Mouse (Mus musculus) liver, adult 2 months (tissue): Measurements from ENCODE around the gene Ndc1. TPM values are rescaled to one million over a fixed set of nuclear protein-coding genes. Genes with fewer than 3 reads are reported as not detected.
"Not testable (repeated sequence)": the region's sequence is repeated elsewhere in the genome, so short reads cannot be mapped to it uniquely, and the experiment has no call there.

Source experiments
- DNase-seq: peaks from one replicate; pipeline ENCODE4 v3.0.0-alpha.2; 2011; ENCODE audit warnings: low read depth, low spot score; ENCODE audit errors: extremely low read depth
- H3K27ac ChIP-seq: fragments of 200-500 bp; replicated peaks from 2 replicates; pipeline ENCODE4 v1.5.1; 2012; ENCODE audit warnings: low read depth, mild to moderate bottlenecking, control low read depth, inconsistent platforms, low read length; ENCODE audit not compliant: insufficient read depth
- H3K27me3 ChIP-seq: fragments of 200-500 bp; 2 replicates; pipeline ENCODE4 v1.6.1; 2012; ENCODE audit warnings: mild to moderate bottlenecking, moderate library complexity, low read length, inconsistent platforms; ENCODE audit not compliant: control insufficient read depth, insufficient read depth
- H3K36me3 ChIP-seq: fragments of 200-500 bp; 2 replicates; pipeline ENCODE4 v1.6.1; 2012; ENCODE audit warnings: low read length, inconsistent platforms; ENCODE audit not compliant: control insufficient read depth, insufficient read depth
- H3K4me1 ChIP-seq: fragments of 200-500 bp; 2 replicates; pipeline ENCODE4 v1.6.1; 2011; ENCODE audit warnings: low read length; ENCODE audit not compliant: control insufficient read depth, insufficient read depth
- H3K4me3 ChIP-seq: fragments of 200-500 bp; 2 replicates; pipeline ENCODE4 v1.5.1; 2011; ENCODE audit warnings: low read depth, mild to moderate bottlenecking, control low read depth, low read length, moderate library complexity; ENCODE audit not compliant: insufficient read depth
- H3K79me2 ChIP-seq: fragments of 200-500 bp; 2 replicates; pipeline ENCODE4 v1.6.1; 2012; ENCODE audit warnings: inconsistent platforms, mild to moderate bottlenecking, low read length, moderate library complexity; ENCODE audit not compliant: control insufficient read depth, insufficient read depth
- H3K9ac ChIP-seq: fragments of 200-500 bp; 2 replicates; pipeline ENCODE4 v1.6.1; 2012; ENCODE audit warnings: low read depth, mild to moderate bottlenecking, control low read depth, inconsistent platforms, low read length
- CTCF ChIP-seq: fragments of 200-500 bp; IDR thresholded peaks from 2 replicates; pipeline ENCODE4 v1.5.1; 2011; ENCODE audit warnings: low read depth, low read length, control low read depth
- POLR2A ChIP-seq: fragments of 200-500 bp; IDR thresholded peaks from 2 replicates; pipeline ENCODE4 v1.6.1; 2011; ENCODE audit warnings: low read length, control low read depth; ENCODE audit not compliant: insufficient read depth; ENCODE audit errors: extremely low read depth
- WGBS: fragments of 180-500 bp; shearing (Covaris S2); methylation state at CpG from one replicate; pipeline ENCODE4 v1.1.7; 2018; 5-methylcytosine and 5-hydroxymethylcytosine counted together
- polyA plus RNA-seq: library from polyadenylated mRNA; depleted of rRNA; stranded (reverse); fragments of >200 nt; gene quantifications from 2 replicates; pipeline ENCODE4 v1.2.3, GENCODE M21; 2012
- total RNA-seq: library from RNA; depleted of rRNA; stranded (reverse); fragments of >200 nt; gene quantifications from 2 replicates; pipeline ENCODE4 v1.2.3, GENCODE M21; 2014

Ndc1 gene
- total and polyA plus RNA-seq, 2 experiments = 5.3 to 7.0 TPM

DNA sequence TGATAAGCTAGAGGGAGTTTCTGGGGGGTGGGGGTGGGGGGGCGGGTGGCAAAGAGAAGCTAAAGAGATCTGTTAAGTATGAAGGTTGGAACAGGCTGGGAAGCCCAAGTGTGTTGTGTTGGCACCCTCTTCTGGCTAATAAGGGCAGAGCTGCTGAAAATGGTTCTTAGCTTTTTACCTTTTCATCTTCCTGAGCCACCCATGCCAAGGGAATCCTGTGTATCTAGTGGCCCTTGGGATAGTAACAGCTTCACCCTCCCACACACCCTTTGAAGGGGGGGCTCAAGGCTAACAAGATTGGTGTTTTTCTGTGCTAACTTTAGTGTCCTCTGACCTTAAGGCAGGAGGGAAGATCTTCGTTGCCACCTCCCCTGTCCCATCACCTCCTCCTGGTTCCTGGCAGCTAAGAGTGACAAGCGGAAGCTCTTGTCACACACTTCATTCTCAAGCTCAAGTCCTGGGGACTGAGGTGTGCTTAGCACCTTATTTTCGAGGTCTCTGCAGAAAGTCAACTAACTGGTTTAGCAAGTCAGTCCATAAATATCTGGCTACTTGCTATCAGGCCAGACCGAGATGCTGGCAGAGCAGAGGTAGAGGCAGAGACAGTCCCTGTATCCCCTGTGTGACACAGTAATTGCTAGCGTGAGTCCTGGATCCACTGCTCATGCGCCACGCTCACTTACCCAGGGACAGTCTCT lies 18.1 kb upstream of the Ndc1 start:
- Histone ChIP-seq H3K27me3 (no peaks in the 10 kb centered on the region), H3K9ac (no peak overlapping the region), H3K36me3 (peaks cover 12% of the 10 kb centered on the region; the same call in 1 of the 2 replicates), H3K27ac (no peak overlapping the region), H3K79me2 (no peaks in the 10 kb centered on the region), H3K4me1 (peaks cover 4% of the 10 kb centered on the region), H3K4me3 (no peak overlapping the region)
- peak; percentile 29 for DNase-seq
- WGBS = 81% methylated on average over 8 of the region's 8 CpGs
- TF ChIP-seq POLR2A = no peak
- TF ChIP-seq CTCF = peak; percentile 49; the same call in 1 of the 2 replicates

GRCm38 (mm10) chr4:107351368-107351767 lies 16.2 kb upstream of the Ndc1 start:
- peaks cover 7% of the 10 kb centered on the region; the same call in 1 of the 2 replicates for H3K36me3 ChIP-seq
- no peaks in the 10 kb centered on the region for H3K79me2 ChIP-seq
- H3K4me3 ChIP-seq = no peak overlapping the region
- no peaks in the 10 kb centered on the region for H3K27me3 ChIP-seq
- no peak overlapping the region for H3K27ac ChIP-seq
- TF ChIP-seq CTCF = no peak
- TF ChIP-seq POLR2A = no peak
- peaks cover 4% of the 10 kb centered on the region for H3K4me1 ChIP-seq
- no peak for DNase-seq
- no peak overlapping the region for H3K9ac ChIP-seq

GRCm38 (mm10) chr4:107353612-107354011 lies 14.0 kb upstream of the Ndc1 start:
- Histone ChIP-seq H3K9ac (no peak overlapping the region), H3K27me3 (no peaks in the 10 kb centered on the region), H3K79me2 (no peaks in the 10 kb centered on the region), H3K27ac (no peak overlapping the region), H3K4me1 (peaks cover 4% of the 10 kb centered on the region), H3K36me3 (peaks cover 5% of the 10 kb centered on the region; the same call in 1 of the 2 replicates), H3K4me3 (no peak overlapping the region)
- DNase-seq = peak; percentile 90
- TF ChIP-seq POLR2A = no peak
- TF ChIP-seq CTCF = no peak
- WGBS = 30% methylated on average over 3 of the region's 3 CpGs

- no peak overlapping the region for H3K27ac ChIP-seq
- no peaks in the 10 kb centered on the region for H3K27me3 ChIP-seq
- 90% methylated on average over 5 of the region's 5 CpGs for WGBS
- H3K4me3 ChIP-seq = no peak overlapping the region
- DNase-seq = no peak
- TF ChIP-seq CTCF (no peak), POLR2A (no peak)
- peaks cover 4% of the 10 kb centered on the region for H3K4me1 ChIP-seq
- peaks cover 5% of the 10 kb centered on the region; the same call in 1 of the 2 replicates for H3K36me3 ChIP-seq
- no peaks in the 10 kb centered on the region for H3K79me2 ChIP-seq
- H3K9ac ChIP-seq = no peak overlapping the region
Observed at GRCm38 (mm10) chr4:107354126-107354525, 13.5 kb upstream of the Ndc1 start.

- WGBS = 61% methylated on average over 4 of the region's 4 CpGs
Observed at GRCm38 (mm10) chr4:107354543-107354942, 13.0 kb upstream of the Ndc1 start.

GRCm38 (mm10) chr4:107357172-107357571 lies 10.4 kb upstream of the Ndc1 start:
- not testable (repeated sequence) for H3K4me1 ChIP-seq, H3K27me3 ChIP-seq, H3K4me3 ChIP-seq, H3K36me3 ChIP-seq, H3K27ac ChIP-seq, H3K9ac ChIP-seq, H3K79me2 ChIP-seq, DNase-seq
- WGBS = 86% methylated on average over 8 of the region's 8 CpGs

More at GRCm38 (mm10) chr4:107354543-107354942, 13.0 kb upstream of the Ndc1 start:
- H3K79me2 ChIP-seq = no peaks in the 10 kb centered on the region
- no peak overlapping the region for H3K27ac ChIP-seq
- no peak overlapping the region for H3K9ac ChIP-seq
- peaks cover 4% of the 10 kb centered on the region for H3K4me1 ChIP-seq
- DNase-seq = no peak
- H3K27me3 ChIP-seq = no peaks in the 10 kb centered on the region
- TF ChIP-seq POLR2A (no peak), CTCF (no peak)
- H3K4me3 ChIP-seq = no peak overlapping the region
- H3K36me3 ChIP-seq = peaks cover 5% of the 10 kb centered on the region; the same call in 1 of the 2 replicates
